Mouse (Mus musculus) kidney, embryonic 16.5 days (tissue): ENCODE results near the gene Zfp609. TPM values are rescaled to one million over a fixed set of nuclear protein-coding genes. Genes with fewer than 3 reads are reported as not detected.

ENCODE experiments used
- polyA plus RNA-seq: library from polyadenylated mRNA; unstranded; fragments of >200 nt; fragmentation: Nextera tagmentation; extraction: Ambion mirVana; gene quantifications from 2 replicates; pipeline ENCODE4 v1.2.1, GENCODE M21; 2015

The Zfp609 gene
- polyA plus RNA-seq, 1 experiment from 2014 or later = 4.8 TPM

Other genes with a start within 250 kb of the Zfp609 start
- 18.7 and 19.4 TPM in 2 replicates for gene Plekho2, start 247.5 kb downstream of the Zfp609 start, polyA plus RNA-seq
- gene Pif1, start 240.4 kb downstream of the Zfp609 start, polyA plus RNA-seq = 15.5 and 16.9 TPM in 2 replicates
- 34.4 and 36.3 TPM in 2 replicates for gene Rbpms2, start 197.9 kb downstream of the Zfp609 start, polyA plus RNA-seq
- 317 and 362 TPM in 2 replicates for gene Oaz2, start 159.6 kb downstream of the Zfp609 start, polyA plus RNA-seq
- 181 and 207 TPM in 2 replicates for gene Pclaf, start 62.7 kb upstream of the Zfp609 start, polyA plus RNA-seq
- 31.0 and 32.4 TPM in 2 replicates for gene Trip4, start 81.2 kb upstream of the Zfp609 start, polyA plus RNA-seq
- 12.6 and 16.9 TPM in 2 replicates for gene Csnk1g1, start 81.4 kb upstream of the Zfp609 start, polyA plus RNA-seq
- gene Ppib, start 232.7 kb upstream of the Zfp609 start, polyA plus RNA-seq = 654 and 670 TPM in 2 replicates
- gene Snx22, start 242.2 kb upstream of the Zfp609 start, polyA plus RNA-seq = 1.4 and 1.7 TPM in 2 replicates